Mouse (Mus musculus) liver, adult 2 months (tissue): ENCODE measurements at regions not wholly inside any gene's neighbourhood (a gene's known extent, or its start where the extent isn't known, plus 50 kb on each side); places are given as distances from the start of the nearest gene placed in this dataset.

ENCODE experiments used
- CTCF ChIP-seq: fragments of 200-500 bp; IDR thresholded peaks from 2 replicates; pipeline ENCODE4 v1.5.1; 2011; ENCODE audit warnings: low read depth, low read length, control low read depth
- POLR2A ChIP-seq: fragments of 200-500 bp; IDR thresholded peaks from 2 replicates; pipeline ENCODE4 v1.6.1; 2011; ENCODE audit warnings: low read length, control low read depth; ENCODE audit not compliant: insufficient read depth; ENCODE audit errors: extremely low read depth

DNA sequence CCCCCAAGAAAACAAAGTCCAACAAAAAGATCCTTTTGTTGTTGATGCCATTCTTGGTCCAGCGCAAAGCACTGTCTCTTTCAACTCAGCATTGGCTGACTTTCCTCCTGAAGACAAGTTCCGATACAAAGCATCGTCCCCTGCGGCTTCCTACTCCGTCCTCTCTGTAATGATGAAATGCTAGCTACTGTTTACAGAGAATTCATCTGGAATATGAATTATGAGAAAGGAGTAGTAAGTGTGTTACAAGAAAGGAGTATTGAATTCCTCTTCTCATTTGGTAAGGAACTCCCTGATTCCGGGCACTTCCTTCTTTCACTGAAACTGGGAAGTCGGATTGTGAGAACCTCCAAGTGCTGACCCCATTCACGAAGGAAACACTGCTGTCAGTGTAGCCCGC lies 60.9 kb upstream of the Tmco5 start:
- TF ChIP-seq POLR2A (no peak), CTCF (no peak)
